Mouse (Mus musculus) spleen, postnatal 36 days (tissue): ENCODE measurements around the gene Galnt15.
"Not testable (repeated sequence)": the region's sequence is repeated elsewhere in the genome, so short reads cannot be mapped to it uniquely, and the experiment has no call there.

ENCODE experiments used
- DNase-seq, 2 experiments: peaks; one replicate each; pipeline ENCODE4 v3.0.0; 2022; ENCODE audit warnings: low spot score in 2 of 2, mixed read lengths in 1 of 2

The Galnt15 gene

GRCm38 (mm10) chr14:32087584-32088248 is 58.9 kb downstream of the Galnt15 start:
- not testable (repeated sequence) for DNase-seq

GRCm38 (mm10) chr14:32091124-32091523 is 62.3 kb downstream of the Galnt15 start:
- DNase-seq: no peak

GRCm38 (mm10) chr14:32091704-32092103 is 62.9 kb downstream of the Galnt15 start:
- DNase-seq: no peak

GRCm38 (mm10) chr14:32093018-32093417 is 64.2 kb downstream of the Galnt15 start:
- no peak for DNase-seq

- no peak for DNase-seq
Observed at GRCm38 (mm10) chr14:32093500-32094117, 64.8 kb downstream of the Galnt15 start.

- no peak for DNase-seq
Observed at GRCm38 (mm10) chr14:32095646-32096045, 66.9 kb downstream of the Galnt15 start.

- DNase-seq: no peak
Observed at GRCm38 (mm10) chr14:32096740-32097139, 68.0 kb downstream of the Galnt15 start.

- no peak for DNase-seq
Observed at GRCm38 (mm10) chr14:32097691-32098090, 68.9 kb downstream of the Galnt15 start.

- DNase-seq: no peak
Observed at GRCm38 (mm10) chr14:32098951-32099350, 70.2 kb downstream of the Galnt15 start.

GRCm38 (mm10) chr14:32103556-32103955 is 74.8 kb downstream of the Galnt15 start:
- DNase-seq: no peak

- no peak for DNase-seq
Observed at GRCm38 (mm10) chr14:32105663-32106062, 76.9 kb downstream of the Galnt15 start.

- no peak for DNase-seq
Observed at GRCm38 (mm10) chr14:32106911-32107310, 78.1 kb downstream of the Galnt15 start.
